Mouse (Mus musculus) liver, embryonic 14.5 days (tissue): Measurements from ENCODE around the gene Mrpl54. TPM values are rescaled to one million over a fixed set of nuclear protein-coding genes. Genes with fewer than 3 reads are reported as not detected.

Experiments used
- ATAC-seq: fragments of 200-750 bp; cut with Nextera tagmentation; 2 replicates; pipeline ENCODE4 v1.8.0; 2017; ENCODE audit warnings: moderate number of reproducible peaks, mild to moderate bottlenecking, moderate library complexity; ENCODE audit not compliant: insufficient read depth
- DNase-seq, 3 experiments: peaks; one replicate each; pipeline ENCODE4 v3.0.0-alpha.2; 2012 to 2013; ENCODE audit warnings: low read depth in 3 of 3, low spot score in 3 of 3
- H3K27ac ChIP-seq: fragments of 300-500 bp; sonication (generic); 2 replicates; pipeline ENCODE4 v1.5.1; 2014; ENCODE audit warnings: moderate library complexity, mild to moderate bottlenecking, control low read depth, inconsistent platforms
- H3K27me3 ChIP-seq: fragments of 300-500 bp; sonication (generic); 2 replicates; pipeline ENCODE4 v1.6.1; 2014; ENCODE audit warnings: mild to moderate bottlenecking, low read length, moderate library complexity; ENCODE audit not compliant: control insufficient read depth, insufficient read depth
- H3K36me3 ChIP-seq: fragments of 300-500 bp; sonication (generic); replicated peaks from 2 replicates; pipeline ENCODE4 v1.6.1; 2014; ENCODE audit warnings: low read depth; ENCODE audit not compliant: control insufficient read depth, insufficient read depth
- H3K4me1 ChIP-seq, 2 experiments: fragments of 200-500 bp in 1 of 2; fragments of 300-500 bp in 1 of 2; sonication (generic) in 1 of 2; replicated peaks; 2 replicates each; pipeline ENCODE4 v1.6.1; 2012 to 2014; ENCODE audit warnings: antibody characterized with exemption in 1 of 2, inconsistent platforms in 1 of 2, low read length in 1 of 2; ENCODE audit not compliant: control insufficient read depth in 2 of 2, insufficient read depth in 2 of 2
- H3K4me2 ChIP-seq: fragments of 300-500 bp; sonication (generic); 2 replicates; pipeline ENCODE4 v1.6.1; 2014; ENCODE audit warnings: low read depth, mild to moderate bottlenecking, control low read depth, moderate library complexity
- H3K4me3 ChIP-seq, 2 experiments: fragments of 200-500 bp in 1 of 2; fragments of 300-500 bp in 1 of 2; sonication (generic) in 1 of 2; 2 replicates each; pipeline ENCODE4 v1.5.1; 2012 to 2014; ENCODE audit warnings: low read depth in 2 of 2, low read length in 2 of 2, mild to moderate bottlenecking in 2 of 2, control low read depth in 1 of 2, inconsistent platforms in 1 of 2, moderate library complexity in 1 of 2; ENCODE audit not compliant: insufficient read depth in 1 of 2
- H3K9ac ChIP-seq: fragments of 300-500 bp; sonication (generic); replicated peaks from 2 replicates; pipeline ENCODE4 v1.6.1; 2014; ENCODE audit warnings: mild to moderate bottlenecking, control low read depth, moderate library complexity
- H3K9me3 ChIP-seq: fragments of 300-500 bp; sonication (generic); 2 replicates; pipeline ENCODE4 v1.6.1; 2016; ENCODE audit warnings: low read length, mixed read lengths; ENCODE audit not compliant: control insufficient read depth
- CTCF ChIP-seq: IDR thresholded peaks from 2 replicates; pipeline ENCODE4 v1.5.1; 2016; ENCODE audit warnings: antibody characterized with exemption, low read depth, control low read depth
- EP300 ChIP-seq: IDR thresholded peaks from 2 replicates; pipeline ENCODE4 v1.6.1; 2016; ENCODE audit warnings: antibody characterized with exemption, low read depth
- WGBS: fragments of 180-500 bp; shearing (Covaris S2); extraction: QIAGEN DNeasy Blood & Tissue Kit; methylation state at CpG from one replicate; pipeline ENCODE4 v1.1.7; 2014; ENCODE audit not compliant: insufficient replicate concordance; 5-methylcytosine and 5-hydroxymethylcytosine counted together
- polyA plus RNA-seq, 2 experiments: library from polyadenylated mRNA; depleted of rRNA in 1 of 2; stranded (reverse) in 1 of 2; unstranded in 1 of 2; fragments of >200 nt; fragmentation: Nextera tagmentation in 1 of 2; extraction: Ambion mirVana in 1 of 2; gene quantifications; 2 replicates each; pipeline versions ENCODE4 v1.2.1 to v1.2.3; 2012 to 2014

The Mrpl54 gene
- polyA plus RNA-seq, 2 experiments, result 49.9 to 113 TPM

DNA sequence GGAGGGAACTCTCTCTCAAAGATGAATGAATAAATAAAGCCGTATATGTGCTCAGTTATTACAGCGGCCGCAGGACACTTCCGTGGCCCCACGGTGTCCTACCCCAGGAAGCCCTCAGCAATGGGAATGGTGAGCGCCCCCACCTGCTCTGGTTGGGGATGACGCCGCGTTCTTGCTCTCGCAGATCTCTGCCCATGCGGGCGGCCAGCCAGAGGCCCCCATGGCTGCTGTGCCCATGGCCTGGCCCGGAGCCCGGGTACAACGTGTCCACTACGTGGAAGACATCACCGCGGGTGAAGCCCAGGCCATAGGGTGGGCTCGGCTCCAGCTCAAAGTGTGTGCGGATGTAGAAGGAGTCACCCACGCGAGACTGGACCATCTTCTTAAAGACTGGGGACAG is 10.9 kb upstream of the Mrpl54 start:
- no peak overlapping the region for H3K9ac ChIP-seq
- DNase-seq (no peak), ATAC-seq (no peak)
- H3K27ac ChIP-seq, result no peak overlapping the region
- TF ChIP-seq EP300, result no peak
- TF ChIP-seq CTCF, result no peak
- H3K36me3 ChIP-seq, result no peaks in the 10 kb centered on the region
- H3K4me2 ChIP-seq, result no peak overlapping the region
- 68% methylated on average over 22 of the region's 22 CpGs for WGBS
- H3K9me3 ChIP-seq, result no peaks in the 10 kb centered on the region
- no peaks in the 10 kb centered on the region for H3K4me1 ChIP-seq
- H3K4me3 ChIP-seq, result no peak overlapping the region
- peaks cover 3% of the 10 kb centered on the region; the same call in 1 of the 2 replicates for H3K27me3 ChIP-seq

DNA sequence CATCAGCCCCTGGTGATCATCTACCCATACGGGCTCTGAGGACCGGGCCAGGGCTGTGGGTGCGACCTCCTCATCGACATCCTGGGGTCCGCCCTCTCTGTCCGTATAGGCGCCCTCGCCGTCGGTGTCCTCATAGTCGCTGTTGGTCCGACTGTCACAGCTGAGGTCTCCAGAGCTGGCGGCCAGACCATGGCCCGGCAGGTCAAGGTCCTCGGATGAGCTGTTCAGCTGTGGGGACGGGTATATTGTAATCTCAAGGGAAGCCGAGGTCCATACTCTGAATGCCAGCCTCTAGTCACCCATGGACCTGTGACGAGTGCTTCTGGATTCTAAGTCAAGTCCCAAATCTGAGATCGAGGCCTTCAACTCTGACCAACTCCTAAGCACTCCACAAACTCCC is 7.1 kb upstream of the Mrpl54 start:
- no peak for DNase-seq
- Histone ChIP-seq H3K9me3 (no peaks in the 10 kb centered on the region), H3K4me3 (no peak overlapping the region), H3K27me3 (no peaks in the 10 kb centered on the region), H3K4me2 (no peak overlapping the region), H3K9ac (no peak overlapping the region), H3K27ac (no peak overlapping the region), H3K36me3 (peaks cover 3% of the 10 kb centered on the region), H3K4me1 (no peaks in the 10 kb centered on the region)
- 84% methylated on average over 19 of the region's 19 CpGs for WGBS
- ATAC-seq, result no peak
- TF ChIP-seq EP300 (no peak), CTCF (no peak)

DNA sequence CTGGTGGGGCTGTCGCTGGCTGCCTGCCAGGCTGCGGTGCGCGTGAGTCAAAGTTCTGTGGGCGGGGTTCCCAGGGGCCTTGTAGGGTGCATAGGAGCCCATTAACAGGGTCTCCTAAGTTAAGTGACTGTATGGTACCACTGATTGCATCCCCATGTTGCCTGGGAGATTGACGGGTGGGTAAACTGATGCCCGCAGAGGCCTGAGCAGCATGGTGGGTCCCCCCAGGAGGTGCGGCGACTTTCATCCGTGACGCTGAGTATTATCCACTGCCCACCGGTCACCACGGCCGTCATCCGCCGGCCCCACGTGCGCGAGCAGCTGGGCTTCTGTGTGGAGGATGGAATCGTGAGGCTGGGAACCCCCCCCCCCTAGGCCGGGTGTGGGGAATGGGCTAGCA is 5.6 kb upstream of the Mrpl54 start:
- ATAC-seq (no peak), DNase-seq (no peak)
- no peak for TF ChIP-seq CTCF
- H3K27ac ChIP-seq, result no peak overlapping the region
- H3K27me3 ChIP-seq, result no peaks in the 10 kb centered on the region
- H3K4me3 ChIP-seq, result no peak overlapping the region
- 84% methylated on average over 21 of the region's 21 CpGs for WGBS
- peaks cover 0 to 4% of the 10 kb centered on the region in 2 experiments; a peak in 2 of 4 replicates for H3K4me1 ChIP-seq
- H3K9me3 ChIP-seq, result no peaks in the 10 kb centered on the region
- peaks cover 3% of the 10 kb centered on the region for H3K36me3 ChIP-seq
- no peak overlapping the region for H3K9ac ChIP-seq
- no peak overlapping the region for H3K4me2 ChIP-seq

DNA sequence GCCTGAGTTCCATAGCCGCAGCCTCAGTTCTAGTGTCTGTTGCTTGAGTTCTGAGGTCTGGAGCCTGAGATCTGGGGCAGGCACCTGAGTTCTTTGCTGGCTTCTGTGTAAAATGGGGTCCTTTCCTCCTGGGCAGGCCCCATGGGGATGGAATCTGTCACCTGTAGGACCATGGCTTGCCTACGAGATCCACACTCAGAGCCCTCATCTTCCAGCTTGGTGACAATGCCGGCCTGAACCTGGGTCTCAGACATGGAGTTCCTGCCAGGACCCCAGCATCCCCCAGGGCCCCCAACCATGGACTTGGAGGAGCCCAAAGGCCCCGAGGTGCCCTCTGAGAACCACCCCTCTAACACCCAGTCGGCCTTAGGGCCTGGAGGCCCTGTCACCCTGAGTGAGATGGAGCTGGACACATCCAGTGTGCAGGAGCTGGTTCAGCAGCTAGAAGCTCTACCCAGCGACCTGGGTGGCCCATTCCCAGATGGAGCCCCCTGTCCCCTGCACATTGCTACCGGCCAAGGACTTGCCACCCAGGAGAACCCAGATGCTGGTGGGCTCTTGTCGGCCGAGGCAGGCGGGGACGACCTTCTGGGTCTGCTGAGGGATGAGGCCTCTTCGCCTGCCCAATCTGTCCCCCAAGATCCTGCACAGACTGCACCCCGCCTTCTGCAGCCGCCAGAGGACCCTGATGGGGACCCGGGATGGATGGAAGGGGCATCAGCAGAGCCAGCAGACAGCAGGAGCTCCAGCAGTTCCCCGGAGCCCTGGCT is 2.1 kb upstream of the Mrpl54 start:
- ATAC-seq (no peak), DNase-seq (no peak)
- no peak overlapping the region for H3K27ac ChIP-seq
- no peaks in the 10 kb centered on the region for H3K9me3 ChIP-seq
- H3K4me1 ChIP-seq, result peaks cover 4 to 11% of the 10 kb centered on the region in 2 experiments
- H3K9ac ChIP-seq, result peak overlapping the region; percentile 66
- H3K4me2 ChIP-seq, result peak overlapping the region; percentile 65
- H3K4me3 ChIP-seq, result peak overlapping the region; percentile 66 to 80
- TF ChIP-seq CTCF, result no peak
- TF ChIP-seq EP300, result no peak
- 67% methylated on average over 16 of the region's 16 CpGs for WGBS
- H3K36me3 ChIP-seq, result peaks cover 7% of the 10 kb centered on the region
- H3K27me3 ChIP-seq, result no peaks in the 10 kb centered on the region

DNA sequence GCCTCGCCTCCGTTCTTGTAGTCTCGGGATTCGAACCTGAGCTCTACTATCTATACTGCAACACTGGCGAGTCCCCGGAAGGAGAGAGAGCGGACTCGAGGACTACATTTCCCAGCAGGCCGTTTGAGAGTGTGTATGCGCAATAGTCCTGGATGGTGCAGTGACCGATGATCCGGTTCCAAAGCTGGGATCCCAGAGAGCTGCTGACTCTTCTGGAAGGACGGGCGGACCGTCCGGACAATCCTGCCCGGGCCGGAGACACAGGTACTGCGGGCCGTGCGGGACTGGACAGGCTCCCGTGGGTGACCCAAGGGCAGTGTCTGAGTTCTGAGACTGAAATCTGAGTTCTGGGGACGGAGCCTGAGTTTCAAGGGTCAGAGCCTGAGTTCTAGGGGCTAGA is 1.3 kb upstream of the Mrpl54 start:
- DNase-seq, result peak; percentile 72 to 73 (median 73)
- Histone ChIP-seq H3K9ac (peak overlapping the region; percentile 66), H3K27me3 (no peaks in the 10 kb centered on the region), H3K4me1 (peaks cover 4 to 11% of the 10 kb centered on the region in 2 experiments), H3K36me3 (peaks cover 7% of the 10 kb centered on the region), H3K9me3 (no peaks in the 10 kb centered on the region), H3K4me3 (peak overlapping the region; percentile 66 to 80), H3K4me2 (peak overlapping the region; percentile 65), H3K27ac (0 out of 2 replicates have a peak overlapping the region, but pooled peaks have one; percentile 0)
- TF ChIP-seq EP300 (no peak), CTCF (no peak)
- 4% methylated on average over 23 of the region's 23 CpGs for WGBS
- peak; percentile 30; the same call in 1 of the 2 replicates for ATAC-seq
